Mouse (Mus musculus) liver, adult 2 months (tissue): ENCODE measurements around the gene Snx25. TPM values are rescaled to one million over a fixed set of nuclear protein-coding genes. Genes with fewer than 3 reads are reported as not detected.

Experiments used
- DNase-seq: peaks from one replicate; pipeline ENCODE4 v3.0.0-alpha.2; 2011; ENCODE audit warnings: low read depth, low spot score; ENCODE audit errors: extremely low read depth
- H3K27ac ChIP-seq: fragments of 200-500 bp; replicated peaks from 2 replicates; pipeline ENCODE4 v1.5.1; 2012; ENCODE audit warnings: low read depth, mild to moderate bottlenecking, control low read depth, inconsistent platforms, low read length; ENCODE audit not compliant: insufficient read depth
- H3K27me3 ChIP-seq: fragments of 200-500 bp; 2 replicates; pipeline ENCODE4 v1.6.1; 2012; ENCODE audit warnings: mild to moderate bottlenecking, moderate library complexity, low read length, inconsistent platforms; ENCODE audit not compliant: control insufficient read depth, insufficient read depth
- H3K36me3 ChIP-seq: fragments of 200-500 bp; 2 replicates; pipeline ENCODE4 v1.6.1; 2012; ENCODE audit warnings: low read length, inconsistent platforms; ENCODE audit not compliant: control insufficient read depth, insufficient read depth
- H3K4me1 ChIP-seq: fragments of 200-500 bp; 2 replicates; pipeline ENCODE4 v1.6.1; 2011; ENCODE audit warnings: low read length; ENCODE audit not compliant: control insufficient read depth, insufficient read depth
- H3K4me3 ChIP-seq: fragments of 200-500 bp; 2 replicates; pipeline ENCODE4 v1.5.1; 2011; ENCODE audit warnings: low read depth, mild to moderate bottlenecking, control low read depth, low read length, moderate library complexity; ENCODE audit not compliant: insufficient read depth
- H3K79me2 ChIP-seq: fragments of 200-500 bp; 2 replicates; pipeline ENCODE4 v1.6.1; 2012; ENCODE audit warnings: inconsistent platforms, mild to moderate bottlenecking, low read length, moderate library complexity; ENCODE audit not compliant: control insufficient read depth, insufficient read depth
- H3K9ac ChIP-seq: fragments of 200-500 bp; 2 replicates; pipeline ENCODE4 v1.6.1; 2012; ENCODE audit warnings: low read depth, mild to moderate bottlenecking, control low read depth, inconsistent platforms, low read length
- CTCF ChIP-seq: fragments of 200-500 bp; IDR thresholded peaks from 2 replicates; pipeline ENCODE4 v1.5.1; 2011; ENCODE audit warnings: low read depth, low read length, control low read depth
- POLR2A ChIP-seq: fragments of 200-500 bp; IDR thresholded peaks from 2 replicates; pipeline ENCODE4 v1.6.1; 2011; ENCODE audit warnings: low read length, control low read depth; ENCODE audit not compliant: insufficient read depth; ENCODE audit errors: extremely low read depth
- WGBS: fragments of 180-500 bp; shearing (Covaris S2); methylation state at CpG from one replicate; pipeline ENCODE4 v1.1.7; 2018; 5-methylcytosine and 5-hydroxymethylcytosine counted together
- polyA plus RNA-seq: library from polyadenylated mRNA; depleted of rRNA; stranded (reverse); fragments of >200 nt; gene quantifications from 2 replicates; pipeline ENCODE4 v1.2.3, GENCODE M21; 2012
- total RNA-seq: library from RNA; depleted of rRNA; stranded (reverse); fragments of >200 nt; gene quantifications from 2 replicates; pipeline ENCODE4 v1.2.3, GENCODE M21; 2014

Gene Snx25
- total and polyA plus RNA-seq, 2 experiments, result 3.0 to 10.7 TPM

DNA sequence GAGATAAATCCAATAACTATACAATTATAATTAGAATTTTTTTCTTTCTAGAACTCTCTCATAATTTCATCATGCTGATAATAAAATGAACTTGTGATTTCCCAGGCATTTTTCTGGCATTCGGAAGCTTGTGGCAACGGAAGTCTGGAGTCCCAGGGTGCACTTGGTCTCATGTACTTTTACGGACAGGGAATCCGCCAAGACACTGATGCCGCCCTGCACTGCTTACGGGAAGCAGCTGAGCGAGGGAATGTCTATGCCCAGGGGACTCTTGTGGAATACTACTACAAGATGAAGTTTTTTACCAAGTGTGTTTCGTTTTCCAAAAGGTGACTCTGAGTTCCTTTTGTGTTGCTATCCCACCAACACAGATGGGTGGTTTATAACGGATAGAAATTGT lies 129.2 kb downstream of the Snx25 start:
- Histone ChIP-seq H3K4me3 (no peak overlapping the region), H3K27ac (no peak overlapping the region), H3K36me3 (no peaks in the 10 kb centered on the region), H3K9ac (no peak overlapping the region), H3K27me3 (no peaks in the 10 kb centered on the region), H3K79me2 (no peaks in the 10 kb centered on the region), H3K4me1 (no peaks in the 10 kb centered on the region)
- 96% methylated on average over 9 of the region's 9 CpGs for WGBS
- TF ChIP-seq CTCF (no peak), POLR2A (no peak)
- no peak for DNase-seq

DNA sequence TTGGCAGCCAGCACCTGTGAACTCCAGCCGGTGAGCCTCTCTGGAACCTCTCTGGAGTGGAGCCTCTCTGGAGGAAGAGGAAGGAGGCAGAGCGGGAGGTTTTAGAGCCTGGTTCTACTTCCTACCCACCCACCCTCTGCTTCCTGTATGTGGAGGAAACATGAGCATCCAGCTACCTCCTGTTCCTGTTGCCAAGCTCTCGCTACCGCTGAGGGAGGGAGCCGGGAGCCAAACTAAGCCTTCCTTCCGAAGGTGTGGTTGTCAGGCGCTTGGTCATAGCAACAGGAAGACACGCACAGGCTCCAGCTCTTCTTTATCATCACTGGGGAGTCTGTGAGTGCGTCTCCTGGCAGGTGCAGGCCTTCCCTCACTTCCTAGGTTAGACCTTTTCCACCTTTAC lies 129.8 kb downstream of the Snx25 start:
- no peaks in the 10 kb centered on the region for H3K36me3 ChIP-seq
- no peak overlapping the region for H3K4me3 ChIP-seq
- no peak overlapping the region for H3K9ac ChIP-seq
- H3K4me1 ChIP-seq, result no peaks in the 10 kb centered on the region
- WGBS, result 82% methylated on average over 9 of the region's 9 CpGs
- H3K27me3 ChIP-seq, result no peaks in the 10 kb centered on the region
- TF ChIP-seq CTCF (no peak), POLR2A (no peak)
- no peaks in the 10 kb centered on the region for H3K79me2 ChIP-seq
- no peak for DNase-seq
- H3K27ac ChIP-seq, result no peak overlapping the region

DNA sequence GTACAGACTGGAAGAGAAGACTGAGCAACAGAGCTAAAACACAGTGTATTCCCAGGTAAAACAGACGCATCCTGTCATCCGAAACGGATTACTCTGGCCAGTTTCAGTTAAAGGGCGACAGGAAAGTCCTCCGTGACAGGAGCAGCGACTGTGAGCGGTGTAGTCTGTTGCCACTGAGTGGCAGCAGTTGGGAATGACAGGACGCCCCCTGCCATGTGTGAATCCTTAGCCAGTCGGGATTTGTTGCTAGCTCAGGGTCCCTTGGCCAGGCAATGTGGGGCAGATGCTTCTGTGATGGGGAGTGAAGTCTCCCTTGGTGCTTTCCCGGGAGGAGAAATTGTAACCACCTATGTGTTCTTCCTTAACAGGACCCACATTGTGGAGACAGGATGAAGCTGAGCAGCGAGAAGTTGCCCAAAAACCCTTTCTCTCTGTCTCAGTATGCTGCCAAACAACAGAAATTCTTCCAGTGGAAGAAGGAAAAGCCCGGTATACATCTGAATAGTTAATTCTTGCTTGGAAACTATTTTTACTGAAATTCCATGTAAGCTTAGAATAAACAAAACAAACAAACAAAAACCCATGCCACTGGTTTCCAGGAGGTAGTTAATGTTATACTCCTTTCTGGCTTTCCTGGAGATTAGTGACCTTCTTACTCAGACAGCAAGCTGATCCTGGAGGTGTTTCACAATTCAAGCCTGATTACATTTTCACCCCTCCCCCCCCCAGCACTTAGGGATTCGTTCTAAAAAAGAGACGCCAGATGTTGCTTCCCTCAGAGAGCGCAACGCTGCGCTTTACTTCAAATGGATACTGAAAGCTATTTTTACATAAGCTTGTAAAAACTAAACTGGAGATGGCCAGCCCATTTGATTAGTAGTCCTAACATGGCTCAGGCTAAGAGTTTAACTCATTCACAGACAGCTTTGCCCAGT lies 140.9 kb downstream of the Snx25 start:
- WGBS, result 6% methylated on average over 17 of the region's 17 CpGs
- peaks cover 16% of the 10 kb centered on the region for H3K4me1 ChIP-seq

DNA sequence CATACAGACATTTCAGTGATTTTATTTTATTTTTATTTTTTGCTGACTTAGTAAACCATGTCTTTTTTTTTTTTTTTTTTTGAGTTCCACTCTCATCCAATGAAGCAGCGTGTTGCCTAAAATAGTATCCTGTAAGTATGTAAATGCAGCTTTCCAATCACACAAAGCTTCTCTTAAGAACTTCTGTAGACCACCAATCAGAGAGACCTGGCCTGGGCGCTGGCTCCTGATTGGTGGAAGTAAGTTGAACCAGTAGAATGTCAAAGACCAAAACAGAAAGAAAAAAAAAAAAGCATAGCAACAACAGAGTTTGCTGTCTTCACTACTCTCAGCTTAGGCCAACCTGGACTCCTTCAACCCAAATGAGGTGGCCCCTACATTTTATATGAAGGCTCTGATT lies 141.7 kb downstream of the Snx25 start:
- H3K27me3 ChIP-seq, result no peaks in the 10 kb centered on the region
- H3K79me2 ChIP-seq, result no peaks in the 10 kb centered on the region
- 71% methylated on average over 2 of the region's 2 CpGs for WGBS
- peak overlapping the region; percentile 94 for H3K27ac ChIP-seq
- peak overlapping the region; percentile 5 for H3K4me3 ChIP-seq
- TF ChIP-seq POLR2A (no peak), CTCF (no peak)
- H3K9ac ChIP-seq, result peak overlapping the region; percentile 57
- peak; percentile 63 for DNase-seq
- no peaks in the 10 kb centered on the region for H3K36me3 ChIP-seq
- peaks cover 16% of the 10 kb centered on the region for H3K4me1 ChIP-seq

More for the DNA sequence above, 140.9 kb downstream of the Snx25 start:
- TF ChIP-seq POLR2A (no peak), CTCF (peak; percentile 76)
- H3K27me3 ChIP-seq, result no peaks in the 10 kb centered on the region
- no peaks in the 10 kb centered on the region for H3K79me2 ChIP-seq
- peak overlapping the region; percentile 57 for H3K9ac ChIP-seq
- H3K36me3 ChIP-seq, result no peaks in the 10 kb centered on the region
- peak; percentile 87 for DNase-seq
- peak overlapping the region; percentile 94 for H3K27ac ChIP-seq
- peak overlapping the region; percentile 5 for H3K4me3 ChIP-seq

DNA sequence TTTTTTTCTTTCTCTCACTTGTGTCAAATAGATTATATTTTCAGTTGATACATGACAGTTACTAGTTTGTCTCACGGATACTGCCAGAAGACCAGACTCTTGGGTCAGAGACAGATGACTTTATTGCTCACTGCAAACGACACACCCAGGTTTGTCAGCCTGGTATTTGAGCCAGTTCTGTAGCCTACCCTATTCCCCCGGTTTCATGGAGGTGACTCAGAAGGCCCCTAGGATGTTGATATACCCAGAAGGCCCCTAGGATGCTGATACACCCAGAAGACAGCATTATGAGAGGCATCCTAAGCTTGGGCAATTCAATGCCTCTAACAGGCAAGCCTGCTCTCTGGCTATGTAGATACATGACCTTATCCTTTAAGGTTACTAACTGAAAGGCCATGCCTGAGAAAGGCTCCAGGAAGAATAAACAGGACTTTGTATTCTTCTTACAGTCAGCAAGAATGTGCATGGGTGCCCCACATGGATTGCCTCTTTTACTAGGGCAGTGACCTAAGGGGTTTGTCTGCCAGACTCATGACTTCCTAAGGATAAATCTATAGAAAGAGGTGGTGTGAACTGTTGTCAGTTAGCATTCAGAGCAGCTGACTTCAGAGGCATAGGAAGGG lies 144.8 kb downstream of the Snx25 start:
- H3K36me3 ChIP-seq, result no peaks in the 10 kb centered on the region
- DNase-seq, result peak; percentile 86
- H3K4me1 ChIP-seq, result peaks cover 16% of the 10 kb centered on the region
- WGBS, result 42% methylated on average over 3 of the region's 3 CpGs
- H3K79me2 ChIP-seq, result no peaks in the 10 kb centered on the region
- no peak overlapping the region for H3K9ac ChIP-seq
- H3K27me3 ChIP-seq, result no peaks in the 10 kb centered on the region
- peak overlapping the region; percentile 70 for H3K27ac ChIP-seq
- TF ChIP-seq CTCF, result no peak
- no peak for TF ChIP-seq POLR2A
- H3K4me3 ChIP-seq, result no peak overlapping the region

DNA sequence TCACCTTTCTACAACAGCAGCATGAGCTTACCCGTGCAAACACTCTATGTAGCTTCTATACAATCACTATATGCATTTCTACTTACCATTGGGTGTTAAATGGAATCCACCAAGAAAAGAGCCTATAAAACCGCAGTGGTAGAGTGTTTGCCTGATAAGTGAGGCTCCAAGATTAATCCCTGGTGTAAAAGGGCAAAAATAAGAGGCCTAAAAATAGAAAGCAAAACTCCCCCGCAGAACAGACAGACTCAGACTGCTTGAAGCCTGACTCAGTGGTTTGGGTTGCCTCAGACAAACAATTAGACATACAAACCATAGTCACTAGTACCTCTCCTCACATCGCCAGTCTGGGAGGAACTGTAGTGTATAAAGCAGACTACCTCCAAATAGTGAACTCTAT lies 146.4 kb downstream of the Snx25 start, which contains the start of gene Ankrd37:
Ankrd37 (minus strand) TSS at position 112 of the 400 bp plus-strand sequence.
- H3K4me3 ChIP-seq, result no peak within 1 kb of the TSS
- no peak for TF ChIP-seq POLR2A
- no peak for TF ChIP-seq CTCF
- H3K36me3 ChIP-seq, result no peaks in the 10 kb centered on the region
- no peak for DNase-seq
- H3K9ac ChIP-seq, result no peak within 1 kb of the TSS
- WGBS, result 76% methylated on average over 4 of the region's 4 CpGs
- H3K4me1 ChIP-seq, result peaks cover 10% of the 10 kb centered on the region
- H3K79me2 ChIP-seq, result no peaks in the 10 kb centered on the region
- no peaks in the 10 kb centered on the region for H3K27me3 ChIP-seq
- no peak within 1 kb of the TSS for H3K27ac ChIP-seq
